Mouse (Mus musculus) bone marrow, adult 2 months (tissue): ENCODE measurements around the gene Gcnt7.

Experiments
- CTCF ChIP-seq: fragments of 200-500 bp; IDR thresholded peaks from 2 replicates; pipeline ENCODE4 v1.5.1; 2011; ENCODE audit warnings: low read length, control low read depth; ENCODE audit not compliant: control insufficient read depth, insufficient read depth
- POLR2A ChIP-seq: fragments of 200-500 bp; IDR thresholded peaks from 2 replicates; pipeline ENCODE4 v1.6.1; 2011; ENCODE audit warnings: low read depth, mild to moderate bottlenecking, control low read depth, low read length, borderline replicate concordance; ENCODE audit not compliant: control insufficient read depth

DNA sequence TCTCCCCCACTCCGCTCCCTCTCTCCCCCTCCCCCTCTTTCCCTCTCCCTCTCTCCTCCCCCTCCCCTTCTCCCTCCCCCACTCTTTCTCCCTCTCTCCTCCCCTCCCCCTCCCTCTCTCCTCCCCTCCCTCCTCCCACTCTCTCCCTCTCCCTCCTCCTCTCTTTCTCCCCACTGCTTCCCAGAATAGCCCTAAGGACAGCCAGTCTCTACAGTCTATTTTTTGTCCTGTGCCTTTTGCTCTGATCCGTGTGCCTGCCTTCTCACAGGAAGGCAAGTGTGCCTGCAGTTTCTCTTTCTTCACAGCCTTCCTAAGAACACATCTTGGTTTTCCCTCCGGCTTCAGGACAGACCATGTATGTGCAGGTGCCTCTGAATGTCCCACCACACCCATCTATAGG, 19.0 kb upstream of the Gcnt7 start:
- TF ChIP-seq POLR2A (no peak), CTCF (no peak)
